Mouse (Mus musculus) ES-E14 (cell line): ENCODE measurements around the gene H1f0. TPM values are rescaled to one million over a fixed set of nuclear protein-coding genes. Genes with fewer than 3 reads are reported as not detected.
A peak's percentile ranks its signal among the peaks of the same experiment; 100 is the strongest.

Source experiments
- DNase-seq: peaks from one replicate; pipeline ENCODE4 v3.0.0-alpha.2; 2013; ENCODE audit warnings: low read depth, low spot score
- H3K27ac ChIP-seq: 2 replicates; pipeline ENCODE4 v1.5.1; 2012; ENCODE audit warnings: low read depth, mild to moderate bottlenecking, low read length, moderate library complexity, mixed read lengths; ENCODE audit not compliant: poor library complexity, insufficient read depth, severe bottlenecking
- H3K36me3 ChIP-seq: 2 replicates; pipeline ENCODE4 v1.6.1; 2012; ENCODE audit warnings: mild to moderate bottlenecking, low read length, moderate library complexity, mixed read lengths; ENCODE audit not compliant: control insufficient read depth, poor library complexity, insufficient read depth, severe bottlenecking
- H3K4me1 ChIP-seq, 2 experiments: fragments of 150-350 bp in 1 of 2; sonication (generic) in 1 of 2; 2 replicates each; pipeline ENCODE4 v1.6.1; 2012; ENCODE audit warnings: low read length in 2 of 2, mild to moderate bottlenecking in 1 of 2, mixed read lengths in 1 of 2; ENCODE audit not compliant: control insufficient read depth in 2 of 2, insufficient read depth in 2 of 2, poor library complexity in 1 of 2
- H3K4me3 ChIP-seq, 2 experiments: fragments of 150-350 bp in 1 of 2; sonication (generic) in 1 of 2; 2 replicates each; pipeline ENCODE4 v1.5.1; 2012; ENCODE audit warnings: low read length in 2 of 2, low read depth in 1 of 2, mild to moderate bottlenecking in 1 of 2, mixed read lengths in 1 of 2; ENCODE audit not compliant: insufficient read depth in 1 of 2, poor library complexity in 1 of 2, severe bottlenecking in 1 of 2
- H3K9ac ChIP-seq: 2 replicates; pipeline ENCODE4 v1.6.1; 2012; ENCODE audit warnings: low read depth, mild to moderate bottlenecking, low read length, mixed read lengths; ENCODE audit not compliant: poor library complexity, insufficient read depth, severe bottlenecking
- H3K9me3 ChIP-seq: fragments of 150-350 bp; sonication (generic); 2 replicates; pipeline ENCODE4 v1.6.1; 2012; ENCODE audit warnings: low read depth, mild to moderate bottlenecking, low read length; ENCODE audit not compliant: control insufficient read depth, insufficient read depth
- CHD2 ChIP-seq: IDR thresholded peaks from 2 replicates; pipeline ENCODE4 v1.6.1; 2014; ENCODE audit warnings: mild to moderate bottlenecking, low read depth, low read length, inconsistent platforms
- HCFC1 ChIP-seq: IDR thresholded peaks from 2 replicates; pipeline ENCODE4 v1.6.1; 2012; ENCODE audit warnings: low read length, inconsistent platforms, borderline replicate concordance; ENCODE audit not compliant: insufficient read depth
- MAFK ChIP-seq: IDR thresholded peaks from 2 replicates; pipeline ENCODE4 v1.6.1; 2014; ENCODE audit warnings: mild to moderate bottlenecking, low read depth, low read length, inconsistent platforms; ENCODE audit not compliant: insufficient read depth
- ZC3H11A ChIP-seq: IDR thresholded peaks from 2 replicates; pipeline ENCODE4 v1.6.1; 2012; ENCODE audit warnings: low read depth, mild to moderate bottlenecking, inconsistent platforms, low read length, borderline replicate concordance
- ZNF384 ChIP-seq: IDR thresholded peaks from 2 replicates; pipeline ENCODE4 v1.6.1; 2012; ENCODE audit warnings: low read depth, low read length, inconsistent platforms
- in situ Hi-C, 2 experiments: fragments of 600-800 bp; cut with MboI; formaldehyde crosslinking; loops; one replicate each; pipeline ENCODE4 v1.15.1; 2025; ENCODE audit warnings: low sequenced_read_pairs in 2 of 2, inconsistent platforms in 1 of 2; ENCODE audit not compliant: unreplicated experiment in 2 of 2
- total RNA-seq: library from RNA; depleted of rRNA; stranded (reverse); fragments of 300-350 nt; gene quantifications from 2 replicates; pipeline ENCODE4 v1.2.3, GENCODE M21; 2012

Gene H1f0
- total RNA-seq, 1 experiment, result 41.0 TPM

- TF ChIP-seq CHD2, result no peak
- TF ChIP-seq HCFC1, result no peak
- TF ChIP-seq MAFK, result no peak
- no peak for TF ChIP-seq ZC3H11A
- no peak for TF ChIP-seq ZNF384
- H3K9ac ChIP-seq, result peak overlapping the region; percentile 75
- in situ Hi-C loops, result no loop called here
- H3K9me3 ChIP-seq, result no peaks in the 10 kb centered on the region
- H3K36me3 ChIP-seq, result no peaks in the 10 kb centered on the region
- no peak overlapping the region for H3K27ac ChIP-seq
- no peak for DNase-seq
- H3K4me3 ChIP-seq, result peak overlapping the region; percentile 80 to 87
- H3K4me1 ChIP-seq, result peaks cover 2 to 21% of the 10 kb centered on the region in 2 experiments; a peak in 2 of 4 replicates
These were observed 14.7 kb downstream of the H1f0 start for GRCm38 (mm10) chr15:79042721-79043491.

DNA sequence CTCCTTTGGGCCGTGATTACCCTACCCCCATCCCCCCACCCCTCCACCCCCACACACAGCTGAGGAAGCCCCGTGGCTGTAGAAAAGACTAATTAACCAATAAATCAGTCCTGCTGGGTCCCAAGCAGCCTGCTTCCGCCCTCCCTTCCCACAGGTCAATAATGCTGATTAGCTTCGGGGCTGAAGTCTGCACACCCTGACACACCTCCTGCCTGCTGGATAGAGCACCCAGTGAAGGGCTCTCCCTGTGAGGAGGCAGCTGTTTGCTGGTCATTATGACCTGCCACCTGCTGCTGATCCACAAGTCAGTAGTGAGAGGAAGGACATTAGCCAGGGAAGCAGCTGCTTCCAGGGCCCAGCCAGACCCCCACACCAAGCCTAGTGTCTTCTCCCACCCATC, 16.6 kb downstream of the H1f0 start:
- no peak for DNase-seq
- H3K4me3 ChIP-seq, result no peak overlapping the region

GRCm38 (mm10) chr15:79048186-79048585, 19.9 kb downstream of the H1f0 start:
- TF ChIP-seq ZNF384 (no peak), HCFC1 (no peak), CHD2 (no peak), MAFK (no peak), ZC3H11A (no peak)
- Histone ChIP-seq H3K9ac (no peak overlapping the region), H3K4me3 (no peak overlapping the region), H3K4me1 (peaks cover 12 to 14% of the 10 kb centered on the region in 2 experiments; a peak in 2 of 4 replicates), H3K27ac (no peak overlapping the region), H3K9me3 (no peaks in the 10 kb centered on the region), H3K36me3 (no peaks in the 10 kb centered on the region)
- in situ Hi-C loops, result no loop called here
- no peak for DNase-seq

More for the DNA sequence above, 16.6 kb downstream of the H1f0 start:
- no peaks in the 10 kb centered on the region for H3K36me3 ChIP-seq
- no peaks in the 10 kb centered on the region for H3K9me3 ChIP-seq
- no peak for TF ChIP-seq ZC3H11A
- no peak for TF ChIP-seq HCFC1
- no peak for TF ChIP-seq CHD2
- TF ChIP-seq MAFK, result no peak
- no peak for TF ChIP-seq ZNF384
- no peak overlapping the region for H3K27ac ChIP-seq
- peaks cover 2 to 13% of the 10 kb centered on the region in 2 experiments; a peak in 1 of 4 replicates for H3K4me1 ChIP-seq
- no peak overlapping the region for H3K9ac ChIP-seq
- in situ Hi-C loops, result no loop called here

GRCm38 (mm10) chr15:79050160-79050845, 22.1 kb downstream of the H1f0 start:
- no peak overlapping the region for H3K9ac ChIP-seq
- peaks cover 11 to 12% of the 10 kb centered on the region in 2 experiments; a peak in 2 of 4 replicates for H3K4me1 ChIP-seq
- TF ChIP-seq HCFC1, result no peak
- no peak for TF ChIP-seq ZNF384
- TF ChIP-seq ZC3H11A, result no peak
- TF ChIP-seq MAFK, result no peak
- TF ChIP-seq CHD2, result no peak
- no peaks in the 10 kb centered on the region for H3K9me3 ChIP-seq
- peaks cover 15% of the 10 kb centered on the region; the same call in 1 of the 2 replicates for H3K36me3 ChIP-seq
- in situ Hi-C loops, result no loop called here
- no peak overlapping the region for H3K4me3 ChIP-seq
- no peak overlapping the region for H3K27ac ChIP-seq
- DNase-seq, result no peak
